Mouse (Mus musculus) testis, adult 2 months (tissue): ENCODE data around the gene Grin1.

ENCODE experiments used
- CTCF ChIP-seq: fragments of 200-500 bp; IDR thresholded peaks from 2 replicates; pipeline ENCODE4 v1.5.1; 2012; ENCODE audit warnings: low read depth, mild to moderate bottlenecking, inconsistent platforms, low read length, moderate library complexity; ENCODE audit not compliant: control insufficient read depth, insufficient read depth, insufficient replicate concordance
- POLR2A ChIP-seq: fragments of 200-500 bp; IDR thresholded peaks from 2 replicates; pipeline ENCODE4 v1.6.1; 2012; ENCODE audit warnings: low read depth, mild to moderate bottlenecking, inconsistent platforms, low read length, moderate library complexity; ENCODE audit not compliant: control insufficient read depth

GRCm38 (mm10) chr2:25310969-25311368, 8.0 kb downstream of the Grin1 start:
- no peak for TF ChIP-seq CTCF
- TF ChIP-seq POLR2A, result no peak
